Mouse (Mus musculus) kidney, postnatal 0 days (tissue): ENCODE measurements around the gene Yju2. TPM values are rescaled to one million over a fixed set of nuclear protein-coding genes. Genes with fewer than 3 reads are reported as not detected.
A peak's percentile ranks its signal among the peaks of the same experiment; 100 is the strongest.

Source experiments
- ATAC-seq: fragments of 200-750 bp; cut with Nextera tagmentation; replicated peaks from 2 replicates; pipeline ENCODE4 v1.8.0; 2017; ENCODE audit warnings: low read depth, moderate number of reproducible peaks, moderate TSS enrichment, moderate library complexity; ENCODE audit not compliant: low FRiP score
- DNase-seq: peaks from one replicate; pipeline ENCODE4 v3.0.0-alpha.2; 2016; ENCODE audit warnings: low spot score
- H3K27ac ChIP-seq: fragments of 300-500 bp; sonication (generic); 2 replicates; pipeline ENCODE4 v1.5.1; 2014; ENCODE audit warnings: mild to moderate bottlenecking
- H3K27me3 ChIP-seq: fragments of 300-500 bp; sonication (generic); 2 replicates; pipeline ENCODE4 v1.6.1; 2014; ENCODE audit warnings: low read length, mixed read lengths; ENCODE audit not compliant: insufficient read depth
- H3K36me3 ChIP-seq: fragments of 300-500 bp; sonication (generic); 2 replicates; pipeline ENCODE4 v1.6.1; 2014; ENCODE audit warnings: low read length, mixed read lengths; ENCODE audit not compliant: insufficient read depth
- H3K4me1 ChIP-seq: fragments of 300-500 bp; sonication (generic); replicated peaks from 2 replicates; pipeline ENCODE4 v1.6.1; 2014; ENCODE audit warnings: antibody characterized with exemption, low read length, mixed read lengths; ENCODE audit not compliant: insufficient read depth
- H3K4me2 ChIP-seq: fragments of 300-500 bp; sonication (generic); 2 replicates; pipeline ENCODE4 v1.6.1; 2014; ENCODE audit warnings: mild to moderate bottlenecking, low read length, moderate library complexity, mixed read lengths
- H3K4me3 ChIP-seq: fragments of 300-500 bp; sonication (generic); replicated peaks from 2 replicates; pipeline ENCODE4 v1.5.1; 2014; ENCODE audit warnings: low read depth, low read length
- H3K9ac ChIP-seq: fragments of 300-500 bp; sonication (generic); 2 replicates; pipeline ENCODE4 v1.6.1; 2014; ENCODE audit warnings: low read depth, low read length
- H3K9me3 ChIP-seq: fragments of 300-500 bp; sonication (generic); replicated peaks from 2 replicates; pipeline ENCODE4 v1.6.1; 2016; ENCODE audit warnings: low read length, inconsistent platforms, mixed read lengths
- CTCF ChIP-seq: IDR thresholded peaks from 2 replicates; pipeline ENCODE4 v1.5.1; 2016; ENCODE audit warnings: antibody characterized with exemption, low read depth, mild to moderate bottlenecking, moderate library complexity
- WGBS: fragments of 180-500 bp; shearing (Covaris S2); extraction: QIAGEN DNeasy Blood & Tissue Kit; methylation state at CpG from one replicate; pipeline ENCODE4 v1.1.7; 2014; 5-methylcytosine and 5-hydroxymethylcytosine counted together
- polyA plus RNA-seq: library from polyadenylated mRNA; unstranded; fragments of >200 nt; fragmentation: Nextera tagmentation; extraction: Ambion mirVana; gene quantifications from 2 replicates; pipeline ENCODE4 v1.2.1, GENCODE M21; 2015

The Yju2 gene
- polyA plus RNA-seq, 1 experiment from 2014 or later = 21.1 TPM

GRCm38 (mm10) chr17:55964496-55964895 lies 5.6 kb downstream of the Yju2 start:
- DNase-seq = no peak
- WGBS = 89% methylated on average over 10 of the region's 10 CpGs
- H3K27ac ChIP-seq = 0 out of 2 replicates have a peak overlapping the region, but pooled peaks have one; percentile 25
- H3K4me1 ChIP-seq = peaks cover 7% of the 10 kb centered on the region; the same call in 1 of the 2 replicates
- no peak for ATAC-seq
- H3K9ac ChIP-seq = no peak overlapping the region
- H3K9me3 ChIP-seq = no peaks in the 10 kb centered on the region
- no peak overlapping the region for H3K4me2 ChIP-seq
- TF ChIP-seq CTCF = no peak
- peaks cover 22% of the 10 kb centered on the region; the same call in 1 of the 2 replicates for H3K36me3 ChIP-seq
- no peak overlapping the region for H3K4me3 ChIP-seq
- H3K27me3 ChIP-seq = no peaks in the 10 kb centered on the region

- DNase-seq (no peak), ATAC-seq (no peak)
- H3K9ac ChIP-seq = no peak overlapping the region
- H3K27ac ChIP-seq = no peak overlapping the region
- H3K4me2 ChIP-seq = no peak overlapping the region
- 78% methylated on average over 9 of the region's 9 CpGs for WGBS
- no peaks in the 10 kb centered on the region for H3K27me3 ChIP-seq
- H3K4me1 ChIP-seq = peaks cover 7% of the 10 kb centered on the region; the same call in 1 of the 2 replicates
- peak; percentile 18; the same call in 1 of the 2 replicates for TF ChIP-seq CTCF
- H3K9me3 ChIP-seq = no peaks in the 10 kb centered on the region
- H3K4me3 ChIP-seq = no peak overlapping the region
- H3K36me3 ChIP-seq = peaks cover 22% of the 10 kb centered on the region; the same call in 1 of the 2 replicates
Observed at GRCm38 (mm10) chr17:55964996-55965395, 6.1 kb downstream of the Yju2 start.

DNA sequence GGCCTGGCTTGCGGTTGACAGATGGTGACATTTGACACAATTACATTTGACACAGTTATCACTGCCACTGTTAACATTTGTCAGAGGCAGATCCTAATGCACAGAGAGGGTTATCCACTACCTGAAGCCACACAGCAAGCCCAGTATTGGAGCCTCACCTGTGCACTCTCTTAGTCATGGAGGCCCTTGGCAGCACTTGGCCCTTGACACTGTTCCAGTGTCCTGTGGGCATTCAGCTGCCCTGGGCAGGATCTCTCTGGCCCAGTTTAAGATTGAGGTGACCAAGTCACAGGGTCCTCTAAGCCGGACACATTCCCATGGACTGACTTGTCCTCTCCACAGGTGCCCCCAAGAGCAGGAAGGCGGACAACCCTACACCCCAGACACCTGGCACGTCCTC lies 8.3 kb downstream of the Yju2 start:
- H3K9ac ChIP-seq = no peak overlapping the region
- ATAC-seq (no peak), DNase-seq (no peak)
- TF ChIP-seq CTCF = no peak
- H3K27me3 ChIP-seq = no peaks in the 10 kb centered on the region
- no peak overlapping the region for H3K27ac ChIP-seq
- H3K4me1 ChIP-seq = peaks cover 12% of the 10 kb centered on the region
- H3K4me3 ChIP-seq = no peak overlapping the region
- no peak overlapping the region for H3K4me2 ChIP-seq
- no peaks in the 10 kb centered on the region for H3K9me3 ChIP-seq
- peaks cover 22% of the 10 kb centered on the region; the same call in 1 of the 2 replicates for H3K36me3 ChIP-seq
- 92% methylated on average over 4 of the region's 4 CpGs for WGBS

DNA sequence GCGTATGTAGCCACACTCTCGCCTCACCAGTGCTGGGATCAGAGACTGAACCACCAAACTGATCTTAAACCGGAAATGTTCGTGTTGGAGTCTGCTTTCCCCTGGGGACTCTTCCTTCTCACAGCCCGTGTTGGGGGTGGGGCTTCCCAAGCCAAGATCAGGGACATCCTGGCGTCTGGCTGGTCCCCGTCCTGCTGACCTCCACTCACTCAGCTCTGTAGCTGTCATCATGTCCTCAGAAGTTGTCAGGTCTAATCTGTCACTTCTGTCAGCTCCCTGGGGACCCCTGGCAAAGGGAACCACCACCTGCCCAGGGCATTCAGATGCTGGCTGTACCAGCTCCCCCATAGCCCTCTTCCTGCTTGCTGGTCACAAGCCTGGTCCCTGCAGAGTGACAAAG lies 9.3 kb downstream of the Yju2 start:
- WGBS = 63% methylated on average over 7 of the region's 7 CpGs

GRCm38 (mm10) chr17:55969560-55969959 lies 10.7 kb downstream of the Yju2 start:
- Histone ChIP-seq H3K27ac (peak overlapping the region; percentile 50), H3K4me2 (peak overlapping the region; percentile 89; the same call in 1 of the 2 replicates), H3K27me3 (no peaks in the 10 kb centered on the region), H3K4me1 (peaks cover 12% of the 10 kb centered on the region), H3K9me3 (no peaks in the 10 kb centered on the region), H3K36me3 (peaks cover 17% of the 10 kb centered on the region; the same call in 1 of the 2 replicates), H3K9ac (no peak overlapping the region), H3K4me3 (no peak overlapping the region)
- ATAC-seq (no peak), DNase-seq (no peak)
- WGBS = 48% methylated on average over 14 of the region's 14 CpGs
- no peak for TF ChIP-seq CTCF

More for the DNA sequence above, 9.3 kb downstream of the Yju2 start:
- Histone ChIP-seq H3K4me3 (no peak overlapping the region), H3K4me2 (no peak overlapping the region), H3K9me3 (no peaks in the 10 kb centered on the region), H3K36me3 (peaks cover 22% of the 10 kb centered on the region; the same call in 1 of the 2 replicates), H3K4me1 (peaks cover 12% of the 10 kb centered on the region), H3K27me3 (no peaks in the 10 kb centered on the region), H3K9ac (no peak overlapping the region), H3K27ac (peak overlapping the region; percentile 47; the same call in 1 of the 2 replicates)
- no peak for DNase-seq
- no peak for TF ChIP-seq CTCF
- no peak for ATAC-seq

DNA sequence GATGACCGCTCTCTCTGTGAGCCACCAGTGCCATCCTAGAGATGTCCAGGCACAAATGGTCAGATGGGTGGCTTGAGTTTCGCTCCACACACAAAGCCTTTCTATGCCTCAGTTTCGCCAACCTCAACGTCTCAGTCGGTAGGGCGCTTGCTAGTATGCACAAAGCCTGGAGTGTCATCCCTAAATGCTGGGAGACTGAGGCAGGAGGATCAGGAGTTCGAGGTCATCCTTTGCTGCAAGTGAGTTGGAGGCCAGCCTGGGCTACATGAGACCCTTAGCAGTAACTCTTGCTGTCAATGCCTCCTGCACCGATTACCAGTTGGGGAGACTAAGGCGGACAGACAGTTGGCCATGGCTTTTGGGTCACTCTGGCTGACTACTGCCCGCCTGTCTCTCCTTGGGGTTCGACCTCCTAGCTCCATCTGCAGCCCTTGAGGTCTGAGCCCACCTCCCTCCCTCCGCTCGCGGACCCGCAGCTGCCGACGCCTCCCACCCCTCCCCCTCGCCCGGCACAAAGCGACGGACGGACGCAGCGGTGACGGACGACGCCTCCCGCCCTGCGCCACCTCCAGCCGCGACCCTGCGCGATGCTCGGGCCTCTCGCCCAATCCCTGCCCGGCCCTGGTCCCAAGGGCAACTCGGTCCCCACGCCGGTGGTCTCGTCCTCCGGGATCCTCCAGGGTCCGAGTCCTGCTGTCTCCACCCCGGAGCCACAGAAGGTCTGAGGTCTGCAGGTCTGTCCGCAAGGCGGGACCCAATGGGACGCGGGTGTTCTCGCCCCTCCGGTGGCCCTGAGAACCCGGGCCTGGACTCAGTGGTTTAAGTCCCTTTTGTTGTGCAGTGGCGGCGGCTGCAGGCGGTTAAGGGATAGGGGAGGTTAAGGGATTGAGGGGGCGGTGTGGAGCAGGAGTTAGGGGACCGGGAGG lies 11.3 kb downstream of the Yju2 start, which contains the start of gene Shd:
TSS of gene Shd (plus strand) at position 502 of the 926 bp plus-strand sequence.
- no peak for TF ChIP-seq CTCF
- Histone ChIP-seq H3K9ac (peak within 1 kb of the TSS; percentile 63), H3K9me3 (no peaks in the 10 kb centered on the region), H3K27me3 (no peaks in the 10 kb centered on the region), H3K4me2 (peak within 1 kb of the TSS; percentile 89), H3K4me1 (peaks cover 12% of the 10 kb centered on the region), H3K36me3 (peaks cover 14% of the 10 kb centered on the region; the same call in 1 of the 2 replicates), H3K27ac (peak within 1 kb of the TSS; percentile 50), H3K4me3 (peak within 1 kb of the TSS; percentile 47)
- WGBS = 8% methylated on average over 55 of the region's 55 CpGs
- ATAC-seq (peak; percentile 31), DNase-seq (peak; percentile 47)
